In genomic region chr17:16951092-16952016, GRCm38 (mm10) we compare ENCODE assay signal across 8 mouse cellular contexts.
DNase-seq lines count a peak whose midpoint lies in the region; ATAC-seq lines count a peak whose summit lies in the region.
"Not testable (repeated sequence)": the region's sequence is repeated elsewhere in the genome, so short reads cannot be mapped to it uniquely, and the experiment has no call there.

No protein-coding gene starts in this region.

- H3K4me2 ChIP-seq in hindbrain, embryonic 11.5 days (replicated peaks; ENCODE audit: low read depth, low read length): not testable (repeated sequence)

- H3K4me3 ChIP-seq in hindbrain, embryonic 11.5 days (ENCODE audit: low read depth, low read length): peak overlapping the region; percentile 42

- not testable (repeated sequence) for H3K9me3 ChIP-seq in hindbrain, embryonic 11.5 days (ENCODE audit: control insufficient read depth, low read length)

- H3K9ac ChIP-seq in hindbrain, embryonic 11.5 days (ENCODE audit: low read depth, low read length): not testable (repeated sequence)

- H3K4me1 ChIP-seq in hindbrain, embryonic 11.5 days (replicated peaks; ENCODE audit: control insufficient read depth, insufficient read depth, low read length): not testable (repeated sequence)

- H3K36me3 ChIP-seq in hindbrain, embryonic 11.5 days (ENCODE audit: control insufficient read depth, insufficient read depth, low read length): not testable (repeated sequence)

- H3K27me3 ChIP-seq in hindbrain, embryonic 11.5 days (ENCODE audit: control insufficient read depth, insufficient read depth, low read length): not testable (repeated sequence)

- H3K27ac ChIP-seq in hindbrain, embryonic 11.5 days (ENCODE audit: low read depth, low read length): not testable (repeated sequence)

- peak; percentile 93 for DNase-seq in Muller cell, postnatal 12 days (ENCODE audit: inconsistent ontology term)
- DNase-seq in cerebellum, adult 9-11 months: peak; percentile 93
- DNase-seq in frontal cortex, adult 2 months (ENCODE audit: extremely low spot score in 1 of 2, low spot score in 1 of 2): peak; percentile 92 to 95
- DNase-seq in hindbrain, embryonic 11.5 days (ENCODE audit: low spot score): peak; percentile 86
- DNase-seq in layer of hippocampus, postnatal 10 days (ENCODE audit: low spot score in 2 of 2): peak; percentile 83 to 89
- DNase-seq in lung, postnatal 10 days: peak; percentile 94
- DNase-seq in ovary, postnatal 36 days (ENCODE audit: low spot score): peak; percentile 75
- DNase-seq in thymus, postnatal 25 days: peak; percentile 86

- 4% methylated on average over 22 of the region's 26 CpGs for WGBS in hindbrain, embryonic 11.5 days

- ATAC-seq in hindbrain, embryonic 11.5 days (ENCODE audit: low FRiP score): peak; percentile 99
